Mouse (Mus musculus) adrenal gland, adult 18-20 months (tissue): ENCODE data around the gene Wnt11. TPM values are rescaled to one million over a fixed set of nuclear protein-coding genes. Genes with fewer than 3 reads are reported as not detected.

Experiments used
- DNase-seq, 2 experiments: peaks; one replicate each; pipeline ENCODE4 v3.0.0; 2021 to 2022; ENCODE audit warnings: low spot score in 2 of 2
- total RNA-seq, 2 experiments: library from RNA; stranded (reverse); gene quantifications; 1 replicate in 1 of 2; 2 replicates in 1 of 2; pipeline ENCODE4 v1.2.3; 2021

The Wnt11 gene
- total RNA-seq, 2 experiments from 2014 or later, result 0.86 to 3.8 TPM

DNA sequence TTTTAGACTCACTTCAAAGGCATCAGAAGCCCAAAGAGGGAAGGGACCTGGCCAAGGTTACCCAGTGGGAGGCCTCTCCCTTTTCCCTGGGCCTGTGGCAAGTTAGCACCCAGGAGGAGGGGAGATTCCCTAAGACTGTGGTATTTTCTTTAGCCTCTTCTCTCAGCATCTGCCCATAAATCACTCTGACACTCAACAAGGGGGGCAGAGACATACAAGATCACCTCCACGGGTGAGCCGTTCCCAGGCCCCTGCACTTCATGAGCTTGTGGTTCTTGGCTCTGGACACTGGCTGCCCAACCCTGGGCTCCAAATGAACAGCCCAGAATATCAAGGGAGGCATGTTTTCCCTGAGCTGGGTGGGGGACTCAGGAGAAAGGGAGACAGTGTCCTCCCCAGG lies 26.1 kb downstream of the Wnt11 start:
- DNase-seq, result no peak

DNA sequence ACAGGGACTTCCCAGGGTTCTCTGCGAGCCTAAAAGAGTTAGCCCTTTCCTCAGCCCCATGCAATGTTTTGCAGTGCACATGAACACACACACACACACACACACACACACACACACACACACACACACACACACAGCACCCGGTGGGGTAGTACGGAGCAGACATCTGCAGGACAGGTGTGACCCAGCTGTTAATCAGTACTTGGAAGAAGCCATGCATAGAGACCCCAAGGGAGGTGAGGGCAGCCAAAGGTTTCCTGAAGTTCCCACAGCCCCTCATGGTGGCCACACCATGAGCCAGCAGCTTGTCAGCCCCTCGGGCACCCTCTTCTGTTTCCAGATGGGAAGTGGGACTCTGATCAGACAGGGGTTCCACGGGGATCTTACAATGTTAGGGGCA lies 28.1 kb downstream of the Wnt11 start:
- no peak for DNase-seq

GRCm38 (mm10) chr7:98863969-98864718 lies 29.2 kb downstream of the Wnt11 start:
- no peak for DNase-seq

- no peak for DNase-seq
These were observed 32.3 kb downstream of the Wnt11 start for GRCm38 (mm10) chr7:98867053-98867793.

DNA sequence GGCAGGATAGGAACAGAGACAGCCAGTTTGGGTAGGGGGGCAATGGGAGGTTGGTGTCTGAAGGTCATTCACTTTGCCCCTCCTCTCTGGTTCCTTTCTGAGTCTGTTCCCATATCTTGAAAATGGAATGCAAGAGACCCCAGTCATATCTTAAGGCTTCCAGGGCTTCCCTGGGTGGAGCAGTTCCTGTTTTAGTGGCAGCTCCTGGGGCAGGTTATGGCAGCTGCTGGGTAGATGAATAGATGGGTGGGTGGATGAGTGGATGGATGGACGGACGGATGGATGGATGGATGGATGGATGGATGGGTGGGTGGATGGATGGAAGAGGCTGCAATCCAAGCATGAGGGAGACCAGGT lies 32.9 kb downstream of the Wnt11 start:
- DNase-seq, result no peak

- no peak for DNase-seq
These were observed 34.2 kb downstream of the Wnt11 start for GRCm38 (mm10) chr7:98869070-98869469.

DNA sequence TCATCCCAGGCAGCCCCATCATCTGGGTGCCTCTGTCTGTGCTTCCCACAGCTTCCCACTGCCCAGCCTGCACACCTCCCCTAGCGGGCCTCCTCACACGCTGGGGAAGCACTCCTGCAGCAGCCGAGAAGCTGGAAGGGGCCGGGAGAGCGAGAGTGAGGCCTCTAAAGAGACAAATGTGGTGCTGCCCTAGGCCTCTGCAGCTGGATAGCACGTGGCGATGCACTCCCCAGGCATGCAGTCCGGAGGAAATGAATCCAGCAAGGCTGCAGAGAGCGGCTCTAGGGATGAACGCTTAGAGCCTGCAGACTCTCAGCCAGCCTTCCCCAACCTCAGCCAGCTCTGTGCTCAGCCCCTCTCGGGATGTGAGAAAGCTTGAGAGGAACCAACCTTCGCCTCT lies 35.9 kb downstream of the Wnt11 start:
- DNase-seq, result no peak

DNA sequence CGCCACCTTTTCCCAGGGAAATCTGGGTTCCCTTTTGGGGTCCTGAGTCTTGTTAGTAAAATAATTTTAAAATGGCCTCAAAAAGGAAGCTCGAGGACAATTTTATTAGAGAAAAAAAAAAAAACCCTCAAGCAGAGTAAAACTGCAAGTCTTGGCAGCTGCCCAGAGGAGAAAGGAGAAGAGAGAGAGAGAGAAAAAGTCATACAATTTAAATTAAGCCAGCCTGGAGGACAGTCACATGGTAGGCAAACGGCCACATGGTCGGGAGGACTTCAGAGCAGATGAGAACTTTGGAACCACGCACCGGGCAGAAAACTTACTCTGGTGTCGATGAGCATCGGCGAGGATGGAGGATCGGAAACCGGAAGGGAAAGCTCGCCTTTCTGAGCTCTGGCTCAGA lies 37.0 kb downstream of the Wnt11 start:
- no peak for DNase-seq

GRCm38 (mm10) chr7:98873316-98873715 lies 38.4 kb downstream of the Wnt11 start:
- DNase-seq, result no peak

DNA sequence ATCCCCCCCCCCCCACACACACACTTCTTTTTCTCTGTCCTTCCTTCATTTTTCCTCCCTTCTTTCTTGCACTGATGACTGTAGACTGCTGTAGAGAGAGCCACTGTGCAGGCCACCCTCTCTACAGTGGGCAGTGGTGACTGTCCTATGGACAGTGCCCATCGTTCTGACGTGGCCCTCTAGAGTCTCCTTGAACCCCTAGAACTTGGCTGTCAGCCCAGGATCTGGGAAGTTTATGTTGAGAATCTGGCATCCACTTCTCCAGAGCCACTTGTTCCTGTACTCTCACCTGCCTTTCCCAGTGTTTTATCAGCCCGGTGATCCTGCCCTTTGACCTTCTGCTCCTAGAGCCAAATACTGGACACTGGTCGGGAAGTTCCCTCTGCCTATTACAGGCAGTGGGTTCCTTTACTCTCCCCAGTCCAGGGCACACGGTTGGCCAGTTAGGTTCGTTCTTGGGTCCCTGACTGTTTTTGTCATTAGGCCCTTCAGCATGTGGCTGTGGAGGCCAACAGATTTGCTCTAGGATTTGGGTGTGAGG lies 39.6 kb downstream of the Wnt11 start:
- DNase-seq, result peak in 1 of 2 experiments; percentile 40

DNA sequence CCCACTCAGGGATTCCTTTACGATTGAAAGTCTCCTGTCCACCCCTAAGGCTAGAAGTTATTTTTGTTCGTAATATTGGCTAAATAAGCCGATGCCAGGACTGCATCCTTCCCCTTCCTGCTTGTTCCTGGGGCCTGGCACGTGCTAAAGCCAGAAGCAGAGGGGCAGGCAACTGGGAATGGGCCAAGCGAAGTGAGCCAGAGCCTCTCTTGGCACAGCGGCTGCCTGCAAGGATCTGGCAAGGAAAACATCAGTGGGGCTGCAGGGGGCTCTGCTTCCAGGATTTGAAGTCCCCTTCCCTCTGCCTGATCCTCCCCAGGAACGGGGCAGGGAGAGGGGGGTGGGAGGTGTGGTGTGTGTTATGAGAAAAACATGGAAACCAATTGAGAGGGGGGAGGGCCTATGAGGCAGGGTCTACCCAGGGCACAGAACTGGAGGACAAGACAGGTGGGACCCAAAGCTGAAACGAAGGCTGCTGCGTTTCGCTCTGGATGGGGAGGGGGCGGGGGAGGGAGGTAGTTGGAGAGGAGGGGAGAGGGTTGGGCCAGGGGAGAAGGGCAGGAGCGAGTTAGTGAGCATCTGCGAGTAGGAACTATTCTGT lies 40.6 kb downstream of the Wnt11 start:
- DNase-seq, result no peak

GRCm38 (mm10) chr7:98876119-98876518 lies 41.2 kb downstream of the Wnt11 start:
- DNase-seq, result no peak

- DNase-seq, result no peak
These were observed 44.3 kb downstream of the Wnt11 start for GRCm38 (mm10) chr7:98879176-98879575.

GRCm38 (mm10) chr7:98881887-98882286 lies 47.0 kb downstream of the Wnt11 start:
- no peak for DNase-seq

GRCm38 (mm10) chr7:98887811-98888261 lies 52.9 kb downstream of the Wnt11 start:
- no peak for DNase-seq

GRCm38 (mm10) chr7:98888810-98889209 lies 53.9 kb downstream of the Wnt11 start:
- no peak for DNase-seq

DNA sequence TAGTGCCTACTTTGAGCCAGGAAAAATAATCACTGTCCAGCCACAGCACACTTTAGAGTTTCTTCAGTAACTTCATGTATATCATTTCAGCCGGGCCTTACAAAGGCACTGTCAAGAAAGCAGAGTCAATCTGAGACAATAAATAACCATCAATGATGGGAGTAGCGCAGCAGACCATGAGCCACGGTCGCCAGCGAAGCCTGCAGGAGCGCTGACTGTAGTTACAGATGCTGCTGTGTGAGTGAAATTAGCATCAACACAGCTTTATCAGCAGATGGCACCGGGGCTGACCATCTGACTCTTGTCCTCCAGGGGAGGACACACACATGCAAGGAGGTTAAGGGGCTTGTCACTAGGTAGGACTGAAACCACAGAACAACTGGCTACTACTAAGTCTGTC lies 54.3 kb downstream of the Wnt11 start:
- DNase-seq, result no peak

DNA sequence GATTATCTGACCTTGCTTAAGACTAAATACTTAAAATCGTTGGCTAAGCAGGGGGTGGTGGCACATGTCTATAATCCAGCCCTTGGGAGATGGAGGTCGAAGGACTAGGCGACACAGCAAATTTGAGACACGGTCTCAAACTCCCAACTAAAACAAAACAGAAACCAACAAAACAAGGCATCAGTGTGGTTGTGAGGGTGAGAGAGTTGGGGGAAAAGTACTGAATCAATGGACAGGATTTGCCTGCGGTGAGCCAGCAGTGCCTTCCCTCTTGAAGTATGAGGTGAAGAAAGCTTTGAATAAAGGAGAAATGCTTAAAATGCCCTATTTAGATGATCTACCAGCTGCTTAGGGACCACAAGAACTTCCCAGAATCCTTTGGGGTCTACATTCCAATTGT lies 58.2 kb downstream of the Wnt11 start:
- no peak for DNase-seq

DNA sequence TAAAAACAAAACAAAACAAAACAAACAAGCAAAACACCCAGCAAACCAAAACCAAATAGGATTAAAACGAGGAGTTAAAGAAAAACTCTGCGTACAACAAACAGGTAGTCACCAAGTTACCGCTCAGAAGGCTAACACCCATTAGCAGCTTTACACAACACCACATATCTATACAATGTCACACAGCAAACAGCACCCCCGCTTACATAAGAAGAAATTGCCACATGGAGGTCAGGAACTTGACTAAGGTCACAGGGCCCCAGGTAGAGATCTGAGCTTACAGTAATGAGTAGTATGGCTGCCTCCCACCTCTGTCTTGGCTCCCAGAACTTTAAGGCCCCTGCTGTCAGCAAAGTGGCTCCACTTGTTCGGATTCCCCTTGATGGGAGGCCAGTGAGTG lies 59.4 kb downstream of the Wnt11 start:
- no peak for DNase-seq

DNA sequence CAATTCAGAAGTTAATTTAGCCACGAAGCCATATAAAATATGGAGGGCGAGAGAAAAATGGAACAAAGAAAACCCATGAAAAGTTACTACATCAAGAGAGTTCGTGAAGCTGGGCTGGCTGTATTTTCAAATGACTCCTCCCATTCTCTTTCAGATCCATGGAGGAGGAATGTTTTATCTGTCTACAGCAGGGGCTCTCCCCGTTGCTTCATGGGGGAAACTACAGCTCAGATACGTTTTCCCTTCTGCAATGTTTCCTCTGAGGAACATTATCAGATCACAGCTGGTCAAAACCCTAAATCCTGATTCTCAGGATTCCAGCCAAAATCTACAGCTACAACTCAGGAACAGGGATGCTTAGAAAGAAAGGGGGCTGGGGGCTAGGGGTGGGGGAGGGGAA lies 59.9 kb downstream of the Wnt11 start:
- DNase-seq, result no peak

DNA sequence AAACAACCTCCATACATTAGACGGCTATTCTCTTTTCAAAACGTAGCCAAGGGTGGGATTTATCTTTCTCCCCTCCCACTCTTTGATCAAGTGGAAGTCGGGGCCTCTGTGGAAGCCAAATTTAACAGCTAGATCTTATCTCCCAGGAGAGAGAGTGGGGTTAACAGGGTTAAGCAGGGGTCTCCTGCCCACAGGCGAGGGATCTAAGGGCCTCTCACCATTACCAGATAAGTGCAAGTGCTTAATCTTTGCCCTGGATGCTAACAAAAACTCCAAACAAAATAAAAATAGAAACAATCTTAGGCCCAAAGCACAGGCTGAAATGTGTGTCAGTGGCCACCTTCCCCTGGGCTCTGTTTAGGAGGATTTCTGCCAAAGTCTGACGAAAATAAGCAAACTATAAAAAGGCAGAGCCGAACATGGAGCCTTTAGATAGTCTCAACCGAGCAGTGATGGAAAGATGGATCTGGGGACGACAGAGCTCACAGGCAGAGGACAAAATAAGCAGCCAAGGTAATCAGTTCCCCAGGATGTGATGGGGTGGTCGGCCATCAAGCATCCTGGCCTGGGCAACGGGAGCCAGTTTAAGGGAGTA lies 60.7 kb downstream of the Wnt11 start:
- no peak for DNase-seq

GRCm38 (mm10) chr7:98897323-98897722 lies 62.4 kb downstream of the Wnt11 start:
- DNase-seq, result no peak
